Mouse (Mus musculus) small intestine, adult 2 months (tissue): ENCODE results near the gene Gfod1. TPM values are rescaled to one million over a fixed set of nuclear protein-coding genes. Genes with fewer than 3 reads are reported as not detected.

ENCODE experiments used
- H3K27ac ChIP-seq: fragments of 200-500 bp; 2 replicates; pipeline ENCODE4 v1.5.1; 2012; ENCODE audit warnings: low read depth, low read length, control low read depth, inconsistent platforms; ENCODE audit not compliant: insufficient read depth
- H3K27me3 ChIP-seq: fragments of 200-500 bp; 2 replicates; pipeline ENCODE4 v1.6.1; 2012; ENCODE audit warnings: mild to moderate bottlenecking, moderate library complexity, low read length, inconsistent platforms; ENCODE audit not compliant: control insufficient read depth, insufficient read depth
- H3K36me3 ChIP-seq: fragments of 200-500 bp; 2 replicates; pipeline ENCODE4 v1.6.1; 2012; ENCODE audit warnings: mild to moderate bottlenecking, low read length, control low read depth, inconsistent platforms; ENCODE audit not compliant: control insufficient read depth, insufficient read depth
- H3K4me1 ChIP-seq: fragments of 200-500 bp; 2 replicates; pipeline ENCODE4 v1.6.1; 2012; ENCODE audit warnings: low read length, inconsistent platforms, mixed read lengths; ENCODE audit not compliant: control insufficient read depth, insufficient read depth, insufficient read length
- H3K4me3 ChIP-seq: fragments of 200-500 bp; 2 replicates; pipeline ENCODE4 v1.5.1; 2012; ENCODE audit warnings: low read depth, mild to moderate bottlenecking, control low read depth, inconsistent platforms, low read length, moderate library complexity
- CTCF ChIP-seq: fragments of 200-500 bp; IDR thresholded peaks from 2 replicates; pipeline ENCODE4 v1.5.1; 2012; ENCODE audit warnings: low read depth, mild to moderate bottlenecking, control low read depth, inconsistent platforms, low read length, moderate library complexity, mixed read lengths; ENCODE audit not compliant: insufficient replicate concordance, insufficient read length; ENCODE audit errors: extremely low read depth
- POLR2A ChIP-seq: fragments of 200-500 bp; IDR thresholded peaks from 2 replicates; pipeline ENCODE4 v1.6.1; 2012; ENCODE audit warnings: low read depth, mild to moderate bottlenecking, control low read depth, inconsistent platforms, low read length, moderate library complexity
- WGBS: fragments of 180-500 bp; shearing (Covaris S2); methylation state at CpG from one replicate; pipeline ENCODE4 v1.1.7; 2018; 5-methylcytosine and 5-hydroxymethylcytosine counted together
- polyA plus RNA-seq: library from polyadenylated mRNA; depleted of rRNA; stranded (reverse); fragments of >200 nt; gene quantifications from 2 replicates; pipeline ENCODE4 v1.2.3, GENCODE M21; 2012

The Gfod1 gene
- polyA plus RNA-seq, 1 experiment, result 4.3 TPM

DNA sequence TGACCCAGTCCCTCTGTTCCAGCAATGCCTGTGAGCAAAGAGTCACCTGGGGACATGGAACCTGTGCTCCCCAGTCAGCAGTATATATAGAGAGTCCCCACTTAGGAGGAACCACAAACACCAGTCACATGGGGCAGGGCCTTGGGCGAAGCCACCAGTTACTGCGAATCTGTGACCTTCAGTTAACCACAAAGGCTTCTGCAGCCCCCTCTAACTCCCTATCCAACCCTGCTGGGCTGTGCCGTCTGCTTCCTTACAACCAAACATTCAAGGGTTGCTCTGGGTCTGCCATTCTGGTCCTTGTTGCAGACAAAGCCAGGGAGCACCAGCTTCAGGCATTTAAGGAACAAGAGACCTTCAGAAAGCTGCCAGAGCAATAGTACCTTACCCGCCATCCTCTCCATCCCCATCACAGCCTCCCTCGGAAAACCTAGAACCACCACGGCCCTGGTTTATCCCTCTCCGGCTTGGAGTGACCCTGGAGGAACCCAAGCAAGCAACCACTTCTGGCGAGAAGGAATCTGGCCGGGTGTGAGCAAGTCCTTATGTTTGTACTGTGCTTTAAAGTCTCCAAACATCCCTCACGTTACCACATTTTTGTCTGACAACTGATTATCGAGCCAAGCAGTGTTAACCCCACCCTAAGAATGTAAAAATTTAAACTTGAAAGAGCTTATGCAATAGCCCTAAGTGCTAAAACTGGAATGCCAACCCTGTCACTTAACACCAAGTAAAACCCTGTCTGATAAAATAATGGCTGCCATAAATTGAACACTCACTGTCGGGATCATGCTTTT, 32.7 kb upstream of the Gfod1 start:
- TF ChIP-seq POLR2A (no peak), CTCF (no peak)
- no peaks in the 10 kb centered on the region for H3K4me1 ChIP-seq
- no peaks in the 10 kb centered on the region for H3K27me3 ChIP-seq
- H3K27ac ChIP-seq, result no peak overlapping the region
- H3K4me3 ChIP-seq, result no peak overlapping the region
- 50% methylated on average over 12 of the region's 12 CpGs for WGBS
- no peaks in the 10 kb centered on the region for H3K36me3 ChIP-seq

DNA sequence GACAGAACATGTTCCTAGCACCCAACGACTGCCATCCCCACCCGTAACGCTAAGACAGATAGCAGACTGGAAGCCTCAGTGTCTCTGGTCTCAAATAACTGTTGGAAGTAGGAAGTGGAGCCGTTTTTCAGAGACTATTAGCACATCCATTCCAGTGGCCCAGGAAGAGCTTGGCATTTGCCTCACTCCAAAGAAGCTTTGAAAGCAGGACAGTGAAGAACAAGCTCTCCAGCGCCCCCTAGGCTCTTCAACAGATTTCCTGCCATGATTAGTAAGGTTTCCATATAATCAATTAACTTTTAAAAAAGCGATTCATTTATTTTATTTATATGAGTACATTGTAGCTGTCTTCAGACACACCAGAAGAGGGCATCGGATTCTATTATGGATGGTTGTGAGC, 28.6 kb upstream of the Gfod1 start:
- Histone ChIP-seq H3K4me1 (no peaks in the 10 kb centered on the region), H3K27ac (no peak overlapping the region), H3K27me3 (no peaks in the 10 kb centered on the region), H3K4me3 (no peak overlapping the region), H3K36me3 (no peaks in the 10 kb centered on the region)
- 47% methylated on average over 7 of the region's 7 CpGs for WGBS
- TF ChIP-seq POLR2A (no peak), CTCF (no peak)

DNA sequence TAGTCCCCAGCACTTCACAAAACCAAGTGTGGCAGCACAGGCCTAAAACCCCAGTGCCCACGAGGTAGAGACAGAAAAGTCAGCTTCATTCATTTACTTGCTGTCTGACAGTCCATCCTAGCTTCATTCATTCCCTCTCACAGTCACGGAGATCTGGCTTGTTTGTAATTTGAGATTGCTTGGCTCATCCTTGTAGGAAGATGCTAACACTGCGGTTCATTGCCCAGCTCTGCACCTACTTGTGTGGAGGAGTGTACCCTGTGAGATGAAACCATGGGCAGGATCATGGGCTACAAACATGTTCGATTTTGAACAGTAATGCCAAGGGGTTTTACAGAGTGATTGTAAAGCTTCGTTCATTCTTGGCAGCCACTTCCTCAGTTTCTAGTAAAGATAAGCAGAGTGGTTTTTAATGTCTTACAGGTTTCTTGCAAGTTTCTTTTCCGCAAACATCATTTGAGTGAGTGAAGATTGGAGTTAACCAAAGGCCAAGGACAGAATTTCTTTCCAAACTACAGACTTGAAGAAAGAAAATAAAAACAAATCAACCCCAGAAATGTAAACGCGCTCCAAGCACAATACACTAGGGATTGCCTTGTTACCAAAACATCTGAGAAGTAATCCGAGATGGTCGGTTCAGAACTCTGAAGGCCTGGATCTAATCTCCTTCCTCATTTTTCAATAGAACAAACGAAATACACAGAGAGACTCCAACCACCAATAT, 27.9 kb upstream of the Gfod1 start:
- Histone ChIP-seq H3K4me1 (no peaks in the 10 kb centered on the region), H3K27me3 (no peaks in the 10 kb centered on the region), H3K4me3 (no peak overlapping the region), H3K27ac (no peak overlapping the region), H3K36me3 (no peaks in the 10 kb centered on the region)
- TF ChIP-seq POLR2A (no peak), CTCF (no peak)
- 54% methylated on average over 11 of the region's 11 CpGs for WGBS

DNA sequence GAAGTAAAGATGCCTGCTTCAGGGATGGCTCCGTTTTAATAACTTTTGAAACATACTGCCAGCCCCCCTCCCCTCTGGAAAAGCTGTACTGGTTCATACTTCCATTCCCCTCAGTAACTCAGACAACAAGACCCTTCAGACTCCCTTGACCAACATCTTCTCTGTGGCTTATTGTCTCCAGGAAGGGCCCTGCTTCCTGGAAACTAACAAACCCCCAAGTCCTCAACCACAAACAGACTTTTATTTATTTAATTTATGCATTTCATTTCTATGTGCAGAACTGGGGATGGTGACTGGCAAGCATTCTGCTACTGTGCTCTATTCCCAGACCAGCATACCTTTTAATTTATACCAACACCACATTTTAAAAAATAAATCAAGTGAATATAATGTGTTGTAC, 21.5 kb upstream of the Gfod1 start:
- no peaks in the 10 kb centered on the region for H3K4me1 ChIP-seq
- 63% methylated on average over 1 of the region's 1 CpGs for WGBS
- H3K36me3 ChIP-seq, result no peaks in the 10 kb centered on the region
- TF ChIP-seq POLR2A (no peak), CTCF (no peak)
- H3K27me3 ChIP-seq, result no peaks in the 10 kb centered on the region
- no peak overlapping the region for H3K27ac ChIP-seq
- no peak overlapping the region for H3K4me3 ChIP-seq

DNA sequence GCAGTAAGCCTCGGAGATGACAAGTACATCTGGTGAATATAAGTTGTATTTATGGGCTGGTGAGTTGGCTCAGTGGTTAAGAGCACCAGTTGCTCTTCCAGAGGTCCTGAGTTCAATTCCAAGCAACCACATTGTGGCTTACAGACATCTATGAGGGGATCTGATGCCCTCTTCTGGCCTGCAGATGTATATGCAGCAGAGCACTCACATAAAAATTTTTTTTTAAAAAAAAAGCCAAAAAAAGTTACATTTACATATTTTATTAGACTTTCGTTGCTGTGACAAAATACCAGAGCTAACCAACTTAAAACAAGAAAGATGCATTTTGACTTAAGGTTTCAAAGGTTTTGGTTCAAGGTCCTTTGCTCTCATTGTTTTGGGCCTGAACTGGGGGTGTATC, 17.5 kb upstream of the Gfod1 start:
- no peak for TF ChIP-seq CTCF
- TF ChIP-seq POLR2A, result no peak
- no peak overlapping the region for H3K27ac ChIP-seq
- 74% methylated on average over 2 of the region's 2 CpGs for WGBS

DNA sequence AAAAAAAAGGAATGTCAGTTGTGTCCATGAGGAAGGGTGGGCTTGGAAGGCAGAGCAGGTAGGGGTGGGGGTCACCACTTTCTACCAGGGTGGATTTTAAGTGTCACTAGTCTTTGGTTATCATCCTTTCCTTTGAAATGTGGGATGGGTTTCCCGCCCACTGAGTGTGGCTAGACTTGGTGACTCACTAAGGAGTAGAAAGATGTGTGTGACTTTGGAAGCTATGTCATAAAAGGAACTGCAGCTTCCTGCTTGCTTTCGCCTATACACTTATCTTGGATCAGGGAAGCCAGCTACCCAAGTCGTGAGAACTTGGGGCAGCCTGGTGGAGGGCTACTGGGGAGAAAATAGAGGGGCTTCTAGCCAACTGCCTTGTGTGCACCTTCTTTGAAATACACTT, 15.4 kb upstream of the Gfod1 start:
- 37% methylated on average over 3 of the region's 3 CpGs for WGBS
- no peak for TF ChIP-seq CTCF

More for the DNA sequence above, 17.5 kb upstream of the Gfod1 start:
- H3K4me3 ChIP-seq, result no peak overlapping the region
- H3K4me1 ChIP-seq, result no peaks in the 10 kb centered on the region
- no peaks in the 10 kb centered on the region for H3K36me3 ChIP-seq
- no peaks in the 10 kb centered on the region for H3K27me3 ChIP-seq

DNA sequence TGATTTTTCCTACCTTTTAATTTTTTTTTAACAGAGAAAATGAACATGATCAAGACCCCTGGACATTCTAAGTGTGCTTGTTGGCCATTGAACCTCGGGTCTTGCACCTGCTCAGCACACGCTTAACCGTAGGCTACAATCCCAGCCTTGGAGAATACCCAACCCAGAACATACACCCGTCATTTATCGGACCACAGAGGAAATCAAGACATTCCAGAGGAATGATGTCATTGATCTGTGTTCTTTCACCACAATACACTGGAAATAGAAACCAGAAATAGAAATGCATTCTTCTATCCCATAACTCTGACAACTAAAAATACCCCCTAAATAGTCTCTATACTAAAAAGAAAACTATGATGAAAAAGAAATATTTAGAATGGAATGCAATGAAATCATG, 13.4 kb upstream of the Gfod1 start:
- Histone ChIP-seq H3K36me3 (no peaks in the 10 kb centered on the region), H3K27me3 (no peaks in the 10 kb centered on the region), H3K4me1 (no peaks in the 10 kb centered on the region), H3K27ac (no peak overlapping the region), H3K4me3 (no peak overlapping the region)
- WGBS, result 62% methylated on average over 5 of the region's 5 CpGs
- TF ChIP-seq CTCF, result no peak
- TF ChIP-seq POLR2A, result no peak

More for the DNA sequence above, 15.4 kb upstream of the Gfod1 start:
- H3K27me3 ChIP-seq, result no peaks in the 10 kb centered on the region
- no peaks in the 10 kb centered on the region for H3K4me1 ChIP-seq
- H3K27ac ChIP-seq, result no peak overlapping the region
- H3K36me3 ChIP-seq, result no peaks in the 10 kb centered on the region
- H3K4me3 ChIP-seq, result no peak overlapping the region
